Mouse (Mus musculus) right cerebral cortex, adult 18-20 months (tissue): Measurements from ENCODE around the gene Slco1a5.
"Not testable (repeated sequence)": the region's sequence is repeated elsewhere in the genome, so short reads cannot be mapped to it uniquely, and the experiment has no call there.

Experiments used
- DNase-seq: peaks from one replicate; pipeline ENCODE4 v3.0.0; 2022; ENCODE audit warnings: mixed read lengths

Slco1a5 gene

GRCm38 (mm10) chr6:142322881-142323280 lies at the start of gene Slco1a5:
Slco1a5 (minus strand) TSS chr6:142322981.
- DNase-seq, result no peak

- DNase-seq, result no peak
Observed at GRCm38 (mm10) chr6:142369568-142369967, 46.8 kb upstream of the Slco1a5 start.

GRCm38 (mm10) chr6:142367565-142367964 lies 44.8 kb upstream of the Slco1a5 start:
- no peak for DNase-seq

GRCm38 (mm10) chr6:142366473-142367018 lies 43.8 kb upstream of the Slco1a5 start:
- no peak for DNase-seq

GRCm38 (mm10) chr6:142365742-142366472 lies 43.1 kb upstream of the Slco1a5 start:
- DNase-seq, result no peak

GRCm38 (mm10) chr6:142363019-142363576 lies 40.3 kb upstream of the Slco1a5 start:
- DNase-seq, result peak; percentile 20

GRCm38 (mm10) chr6:142362036-142362435 lies 39.3 kb upstream of the Slco1a5 start:
- DNase-seq, result no peak

GRCm38 (mm10) chr6:142357106-142357505 lies 34.3 kb upstream of the Slco1a5 start:
- DNase-seq, result no peak

GRCm38 (mm10) chr6:142352099-142352498 lies 29.3 kb upstream of the Slco1a5 start:
- not testable (repeated sequence) for DNase-seq

GRCm38 (mm10) chr6:142347431-142348385 lies 24.9 kb upstream of the Slco1a5 start:
- DNase-seq, result no peak

- no peak for DNase-seq
Observed at GRCm38 (mm10) chr6:142346181-142347110, 23.7 kb upstream of the Slco1a5 start.

GRCm38 (mm10) chr6:142345440-142346038 lies 22.8 kb upstream of the Slco1a5 start, which contains the start of gene Pyroxd1:
Pyroxd1 (plus strand) TSS chr6:142345654.
- peak; percentile 92 for DNase-seq

- peak; percentile 41 for DNase-seq
Observed at GRCm38 (mm10) chr6:142343561-142343960, 20.8 kb upstream of the Slco1a5 start.

- no peak for DNase-seq
Observed at GRCm38 (mm10) chr6:142339576-142339975, 16.8 kb upstream of the Slco1a5 start.

- no peak for DNase-seq
Observed at GRCm38 (mm10) chr6:142338961-142339360, 16.2 kb upstream of the Slco1a5 start.

GRCm38 (mm10) chr6:142329201-142329600 lies 6.4 kb upstream of the Slco1a5 start:
- DNase-seq, result no peak

GRCm38 (mm10) chr6:142326598-142326997 lies 3.8 kb upstream of the Slco1a5 start:
- no peak for DNase-seq

- DNase-seq, result no peak
Observed at GRCm38 (mm10) chr6:142317106-142317505, 5.7 kb downstream of the Slco1a5 start.

- DNase-seq, result no peak
Observed at GRCm38 (mm10) chr6:142314285-142314684, 8.5 kb downstream of the Slco1a5 start.

GRCm38 (mm10) chr6:142305076-142305475 lies 17.7 kb downstream of the Slco1a5 start:
- DNase-seq, result no peak

- DNase-seq, result no peak
Observed at GRCm38 (mm10) chr6:142298098-142298497, 24.7 kb downstream of the Slco1a5 start, which contains the start of gene Iapp. Iapp (plus strand) TSS chr6:142298423.
